Mouse (Mus musculus): ENCODE measurements at regions not wholly inside any gene's neighbourhood (a gene's known extent, or its start where the extent isn't known, plus 50 kb on each side); places are given as distances from the start of the nearest gene placed in this dataset.

- TF ChIP-seq E2F4 (IDR thresholded peaks at IDR 0.05; ENCODE audit: insufficient read depth) (no peak), MYOD1 (IDR thresholded peaks at IDR 0.05; ENCODE audit: control insufficient read depth in 1 of 3, insufficient read length in 2 of 3, low read depth in 2 of 3) (no peak)
Observed at GRCm38 (mm10) chr8:91878886-91879285, 77.0 kb upstream of the Irx3 start.
